Mouse (Mus musculus) activated CD4-positive, CD25-positive, alpha-beta regulatory T cell, adult 4 months (primary cell): ENCODE results near the gene Cisd1. TPM values are rescaled to one million over a fixed set of nuclear protein-coding genes. Genes with fewer than 3 reads are reported as not detected.
A peak's percentile ranks its signal among the peaks of the same experiment; 100 is the strongest.
"Not testable (repeated sequence)": the region's sequence is repeated elsewhere in the genome, so short reads cannot be mapped to it uniquely, and the experiment has no call there.

Source experiments
- ATAC-seq: one replicate; pipeline ENCODE4 v1.8.0; 2017
- polyA plus RNA-seq, 2 experiments: library from polyadenylated mRNA; unstranded; fragments of 100-300 nt; shearing (Covaris generic); gene quantifications; one replicate each; pipeline ENCODE4 v1.2.1; 2017

The Cisd1 gene
- polyA plus RNA-seq = 10 to 100 TPM; 34.7 to 43.2 TPM

DNA sequence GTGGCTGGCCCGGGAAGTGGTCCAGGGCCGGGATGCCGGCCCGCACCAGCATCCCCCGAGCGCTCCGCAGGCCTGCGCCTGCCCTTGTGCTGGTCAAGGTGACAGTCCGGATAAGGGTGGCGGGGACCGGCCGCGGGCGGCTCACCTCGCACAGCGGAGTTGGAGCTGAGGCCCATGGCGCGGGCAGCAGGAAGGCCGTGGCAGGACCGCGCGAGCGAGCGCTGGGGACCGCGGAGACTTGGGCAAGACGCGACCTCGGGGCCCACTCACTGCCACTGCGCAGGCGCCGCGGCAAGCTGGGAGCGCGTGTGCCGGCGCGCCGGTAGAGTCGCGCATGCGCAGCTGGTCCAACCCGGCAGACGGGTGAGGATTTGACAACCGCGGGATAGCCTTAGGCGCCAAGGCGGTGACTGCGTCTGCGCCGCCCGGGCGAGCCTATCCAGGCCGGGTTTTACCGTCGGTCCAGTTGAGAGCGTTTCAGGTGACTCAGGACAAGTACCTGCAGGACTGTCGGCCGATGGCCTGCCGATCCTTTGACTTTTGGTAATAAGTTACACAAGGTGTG is at the start of gene Cisd1:
Cisd1 (minus strand) TSS at position 376 of the 565 bp plus-strand sequence.
- ATAC-seq = peak; percentile 55

DNA sequence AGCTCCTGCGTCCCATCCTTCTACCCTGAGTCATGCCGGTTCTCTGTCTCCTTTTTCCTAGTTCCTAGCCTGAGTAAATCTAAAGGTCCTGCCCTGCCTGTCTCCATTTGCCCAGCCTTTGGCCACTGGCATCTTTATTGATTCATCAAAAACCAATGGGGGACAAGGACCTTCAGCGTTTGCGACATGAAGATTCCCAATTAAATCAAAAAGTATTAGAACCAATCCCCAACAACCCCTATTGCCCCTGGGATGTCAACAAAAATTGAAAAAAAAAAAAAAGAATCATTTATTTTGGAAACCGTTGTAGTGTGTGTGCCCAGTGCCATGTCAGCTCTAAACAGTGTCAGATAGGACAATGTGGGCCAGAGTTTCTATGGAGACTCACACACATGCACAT is 44.6 kb upstream of the Cisd1 start:
- ATAC-seq = no peak

DNA sequence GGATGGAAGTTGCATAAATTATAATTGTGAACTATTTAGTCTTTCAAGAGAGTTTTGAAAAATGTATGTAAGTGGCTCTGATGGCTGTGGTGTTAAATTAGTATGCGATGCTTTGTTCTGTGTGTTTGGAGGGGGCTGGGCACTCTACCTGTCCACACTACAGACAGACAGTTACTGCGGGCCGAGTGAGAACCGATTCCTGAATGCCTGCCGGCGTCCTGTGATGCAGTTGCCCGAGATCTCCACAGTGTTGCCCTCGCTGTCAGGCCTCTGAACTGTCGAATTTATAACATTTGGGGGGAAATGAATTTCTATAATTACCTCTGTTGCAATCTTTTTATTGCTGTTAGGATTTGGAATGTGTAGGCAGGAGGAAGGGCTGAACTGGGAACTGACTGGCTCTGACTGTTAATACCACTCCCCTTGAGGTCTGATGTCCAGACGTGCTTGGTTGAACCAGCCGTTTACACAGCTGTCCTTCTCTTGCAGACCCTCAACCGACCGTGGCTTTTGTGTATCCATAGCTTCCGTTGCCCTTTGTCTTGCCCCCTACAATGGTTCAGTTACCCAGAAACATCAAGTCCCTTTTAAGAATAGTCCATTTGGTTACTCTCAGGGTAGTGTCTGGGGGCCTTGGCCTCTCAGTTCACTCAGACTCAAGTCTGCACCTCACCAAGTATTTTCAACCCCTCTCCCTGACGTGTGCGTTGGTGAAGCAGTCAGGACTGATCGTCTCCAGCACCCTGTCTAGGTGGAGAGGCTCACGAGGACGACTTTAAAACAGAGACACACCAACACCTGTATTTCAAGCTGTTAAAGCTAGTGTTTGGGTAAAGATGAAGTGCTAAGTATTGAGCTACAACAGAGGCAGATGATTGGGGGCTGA is 39.6 kb upstream of the Cisd1 start:
- no peak for ATAC-seq

DNA sequence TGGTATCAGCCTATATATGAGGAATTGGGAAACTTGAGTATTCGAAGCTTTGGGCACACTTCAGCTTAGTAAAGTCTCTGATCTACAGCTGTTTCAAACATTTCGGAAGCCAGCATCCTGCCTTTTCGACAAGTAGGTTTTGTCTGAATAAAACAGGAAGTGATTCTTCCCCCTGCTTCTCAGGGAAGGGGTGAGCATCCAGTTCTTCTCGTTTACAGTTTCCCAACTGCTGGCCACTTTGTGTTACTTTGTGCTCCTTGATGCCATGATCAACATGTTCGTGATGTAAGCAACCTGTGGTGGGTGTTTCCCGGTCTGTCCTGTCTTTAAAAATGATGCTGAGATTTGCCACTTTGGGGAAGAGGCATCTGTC is 38.8 kb upstream of the Cisd1 start:
- ATAC-seq = not testable (repeated sequence)

DNA sequence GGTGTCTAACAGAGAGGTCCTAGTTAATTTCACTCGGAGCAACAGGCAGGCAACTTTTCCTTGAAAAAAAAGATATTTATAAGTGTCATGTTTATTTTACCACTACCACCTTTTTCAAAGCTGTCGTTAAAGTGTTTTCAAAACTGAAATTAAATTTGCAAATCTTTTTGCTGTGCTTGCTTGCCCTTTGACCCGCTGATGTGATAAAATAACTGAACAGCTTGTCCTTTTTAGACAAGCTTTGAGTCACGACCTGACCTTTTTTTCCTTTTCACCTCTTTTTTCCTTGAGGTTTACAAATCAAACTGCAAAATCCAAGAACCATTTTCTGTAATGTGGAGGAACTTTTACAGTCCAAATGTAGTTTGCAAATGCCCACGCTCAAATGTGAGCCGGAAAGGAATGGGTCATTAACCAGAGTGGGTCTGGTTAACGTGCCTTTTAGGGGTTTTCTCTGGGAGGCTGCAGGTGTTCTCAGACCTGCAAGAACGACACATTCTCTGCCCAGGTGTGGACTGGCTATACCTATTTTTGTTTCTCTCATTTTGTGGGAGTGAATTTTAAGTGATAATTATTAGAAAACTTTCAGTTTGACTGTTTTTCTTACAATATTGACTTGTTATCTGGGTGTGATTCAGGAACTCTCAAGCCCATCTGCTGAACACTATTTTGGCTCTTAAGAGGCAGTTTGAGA is 38.3 kb upstream of the Cisd1 start:
- ATAC-seq = no peak

DNA sequence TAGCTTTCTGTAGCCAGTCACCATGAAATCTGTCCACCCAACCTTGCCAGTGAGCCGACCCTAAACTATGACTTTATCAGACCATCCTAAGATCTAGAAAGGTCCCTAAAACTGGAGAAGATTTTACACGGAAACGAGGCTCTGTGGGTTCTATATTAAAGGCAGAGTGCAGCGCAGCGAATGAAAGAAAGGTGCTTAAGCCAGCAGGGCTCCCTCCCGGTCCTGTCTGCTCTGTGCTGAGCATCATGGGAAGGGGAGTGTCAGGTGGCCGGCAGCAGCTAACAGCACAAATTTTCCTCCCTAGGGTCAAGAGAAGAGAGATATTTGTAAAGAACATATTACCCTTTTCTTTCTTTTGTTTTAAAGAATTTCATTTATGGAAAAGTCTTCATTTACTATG is 37.4 kb upstream of the Cisd1 start:
- ATAC-seq = no peak

DNA sequence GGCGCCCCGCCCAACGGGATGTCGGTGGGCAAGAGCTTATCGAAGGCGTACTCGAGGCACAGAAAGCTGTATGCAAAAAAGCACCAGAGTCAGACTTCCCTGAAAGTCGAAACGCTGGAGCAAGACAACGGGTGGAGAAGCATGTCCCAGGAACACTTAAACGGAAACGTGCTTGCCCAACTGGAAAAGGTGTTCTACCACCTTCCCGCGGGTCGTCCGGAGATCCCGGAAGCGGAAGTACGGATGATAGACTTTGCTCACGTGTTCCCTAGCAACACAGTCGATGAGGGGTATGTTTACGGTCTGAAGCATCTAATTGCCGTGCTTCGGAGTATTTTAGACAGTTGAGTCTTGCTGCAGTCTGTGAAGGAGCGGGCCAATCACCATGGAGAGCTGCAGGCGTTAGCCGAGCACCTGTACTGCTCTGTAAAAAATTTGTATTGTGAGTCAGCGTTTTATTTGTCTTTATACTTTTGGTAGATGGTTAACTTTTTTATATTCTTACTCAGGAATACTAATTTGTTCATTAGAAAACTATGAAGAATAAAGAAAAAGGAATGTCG is 36.8 kb upstream of the Cisd1 start:
- no peak for ATAC-seq

DNA sequence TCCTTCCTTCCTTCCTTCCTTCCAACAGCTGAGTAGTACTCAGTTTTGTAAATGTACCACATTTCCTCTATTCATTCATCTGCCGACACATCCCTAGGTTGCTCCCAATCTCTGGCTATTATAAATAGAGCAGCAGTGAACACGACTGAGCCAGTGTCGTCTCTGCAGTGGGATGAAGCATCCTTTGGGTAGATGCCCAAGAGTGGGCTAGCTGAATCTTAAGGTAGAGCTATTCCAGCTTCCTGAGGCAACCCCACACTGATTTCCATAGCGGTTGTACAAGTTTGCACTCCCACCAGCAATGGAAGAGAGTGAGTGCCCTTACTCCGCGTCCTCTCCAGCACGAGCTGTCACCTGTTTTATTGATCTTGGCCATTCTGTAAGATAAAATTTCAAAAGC is 35.7 kb upstream of the Cisd1 start:
- ATAC-seq = no peak

DNA sequence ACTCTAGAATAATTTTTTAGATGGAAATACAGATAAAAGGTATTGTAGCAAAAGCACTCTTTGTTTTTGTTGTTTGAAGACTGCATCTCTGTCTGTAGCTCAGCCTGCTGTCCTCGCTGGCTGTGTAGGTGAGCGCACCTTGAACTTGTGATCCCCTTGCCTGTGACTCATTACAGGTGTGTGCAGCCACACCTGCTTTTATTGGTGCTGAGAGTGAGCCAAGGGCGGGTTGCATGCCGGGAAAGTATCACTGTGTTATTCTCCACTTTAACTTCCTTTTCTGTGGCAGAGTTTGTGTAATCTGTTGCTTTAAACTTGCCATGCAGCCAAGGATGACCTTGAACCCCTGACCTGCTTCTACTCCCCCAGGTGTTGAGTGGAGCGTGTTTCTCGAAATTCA is 31.3 kb upstream of the Cisd1 start:
- ATAC-seq = no peak

DNA sequence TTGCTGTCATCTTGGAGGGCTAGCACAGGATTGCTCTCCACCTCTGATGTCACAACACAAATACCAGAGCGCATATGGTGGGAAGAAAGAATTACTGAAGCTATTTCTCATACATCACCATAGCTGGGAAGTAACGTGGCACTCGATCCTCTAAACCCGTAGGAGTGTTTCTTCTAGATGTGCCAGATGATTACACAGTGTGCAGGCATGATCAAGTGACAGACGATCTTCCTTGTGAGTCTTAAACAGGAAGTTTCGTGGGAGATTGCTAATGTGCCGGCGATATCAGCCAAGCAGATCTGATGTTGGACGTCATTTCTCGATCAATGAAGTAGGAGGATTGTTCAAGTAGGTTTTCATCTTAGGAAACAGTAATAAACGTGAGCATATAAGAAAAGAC is 29.0 kb upstream of the Cisd1 start:
- no peak for ATAC-seq

DNA sequence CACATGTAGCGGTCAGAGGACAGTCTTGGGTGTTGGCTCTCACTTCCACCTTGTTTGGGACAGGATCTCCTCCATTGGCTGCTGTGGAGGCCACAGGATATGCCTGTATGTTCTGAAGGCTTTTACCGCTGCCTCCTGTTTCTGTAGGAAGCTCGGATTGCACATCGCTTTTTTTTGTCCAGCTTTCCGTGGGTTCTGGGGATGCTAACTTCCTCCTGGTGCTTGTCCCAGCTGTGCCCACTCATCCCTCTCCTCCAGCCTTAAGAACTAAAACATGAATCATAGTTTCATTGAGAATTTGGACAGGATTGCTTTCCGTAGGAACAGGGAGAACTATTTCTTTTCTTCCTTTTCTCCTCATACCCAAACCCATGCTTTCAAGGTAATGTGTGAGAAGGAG is 27.1 kb upstream of the Cisd1 start:
- ATAC-seq = no peak

DNA sequence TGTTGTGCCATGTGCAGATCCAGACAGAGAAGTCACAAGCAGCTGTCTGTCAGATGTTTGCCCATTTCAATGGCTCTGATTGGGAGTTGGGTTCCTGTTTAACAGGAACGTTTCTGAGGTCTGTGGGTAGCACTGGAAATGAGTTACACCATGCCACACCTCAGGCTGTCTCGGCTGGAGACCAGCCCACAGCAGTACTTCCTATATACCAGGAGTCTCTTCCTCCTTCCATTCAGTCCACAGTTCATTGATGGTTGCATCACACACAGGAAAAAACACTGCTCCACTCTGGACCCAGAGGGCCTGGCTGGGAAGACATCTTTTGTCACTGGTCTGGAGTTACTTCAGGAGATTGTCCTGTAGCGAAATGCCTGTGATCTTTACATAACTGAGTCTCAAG is 24.7 kb upstream of the Cisd1 start:
- no peak for ATAC-seq

DNA sequence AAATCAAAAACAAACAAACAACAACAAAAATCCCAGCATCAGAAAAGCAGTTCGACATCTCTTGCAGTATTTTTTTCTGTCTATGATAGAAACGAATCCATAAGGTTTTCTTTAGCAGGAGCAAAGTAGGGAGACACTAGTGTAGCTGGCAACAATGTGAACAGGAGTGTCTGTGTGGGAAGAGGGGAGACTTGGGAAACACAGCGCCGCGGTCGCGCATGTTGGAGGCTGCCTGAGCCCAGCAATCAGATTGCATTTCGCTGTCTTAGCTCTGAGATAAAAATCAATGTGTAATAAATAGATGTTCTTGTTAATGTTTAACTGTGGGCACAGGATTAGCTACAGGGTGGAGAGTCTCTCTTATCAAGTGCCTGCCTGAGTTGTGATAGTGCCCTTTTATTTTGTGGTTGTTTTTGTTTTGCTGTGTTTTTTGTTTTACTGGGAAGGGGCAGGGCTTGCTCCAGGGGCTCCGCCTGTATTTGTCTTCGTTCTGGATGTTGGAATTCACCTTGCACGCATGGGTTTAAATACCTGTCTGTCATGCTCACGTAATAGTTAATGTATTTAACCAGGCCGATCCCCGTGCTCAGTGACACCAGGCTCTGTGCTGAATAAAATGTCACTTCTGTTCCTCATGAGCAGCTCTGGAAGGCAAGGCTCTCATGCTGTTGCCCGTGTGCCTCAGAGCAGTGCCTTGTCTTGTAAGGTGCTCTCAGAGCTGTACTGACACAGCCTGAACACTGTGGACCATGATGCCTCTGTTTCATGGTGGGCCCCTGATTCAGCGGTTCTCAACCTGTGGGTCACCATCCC is 23.6 kb upstream of the Cisd1 start:
- ATAC-seq = no peak

DNA sequence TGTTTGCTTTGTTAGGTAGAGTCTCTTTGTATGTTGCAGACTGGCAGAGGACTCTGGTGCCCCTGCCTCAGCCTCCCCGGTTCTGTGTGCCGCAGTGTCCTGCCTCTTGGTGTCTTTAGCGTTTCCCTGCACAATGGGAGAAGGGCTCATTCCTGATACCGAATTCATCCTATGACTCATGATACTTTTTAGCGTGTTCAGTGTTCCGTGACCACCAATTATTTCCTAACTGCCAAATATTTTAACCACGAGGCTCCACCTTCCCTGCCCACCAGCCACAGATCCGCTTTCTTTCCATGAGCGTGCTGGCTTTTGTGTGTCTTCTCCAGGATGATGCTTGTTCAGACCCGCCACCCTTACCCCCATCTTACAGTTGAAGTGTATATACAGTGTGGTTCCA is 19.1 kb upstream of the Cisd1 start:
- no peak for ATAC-seq

DNA sequence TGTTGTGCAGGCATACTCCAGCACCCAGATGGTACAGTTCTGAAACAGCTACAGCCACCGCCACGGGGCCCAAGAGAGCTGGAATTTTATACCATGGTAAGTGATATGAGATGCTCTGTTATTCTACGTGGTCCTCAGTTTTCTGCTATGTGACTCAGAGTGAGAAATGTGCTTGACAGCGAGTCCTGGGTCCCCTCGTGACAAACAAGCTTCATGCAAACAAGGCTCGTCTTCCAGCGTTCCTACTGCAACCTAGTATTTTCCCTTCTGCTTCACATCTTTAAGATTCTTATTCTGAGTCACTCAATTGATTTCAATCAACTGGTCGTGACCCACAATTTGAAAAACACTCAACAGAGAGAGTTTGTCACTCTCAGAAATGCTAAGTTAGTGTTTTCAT is 18.7 kb upstream of the Cisd1 start:
- no peak for ATAC-seq

DNA sequence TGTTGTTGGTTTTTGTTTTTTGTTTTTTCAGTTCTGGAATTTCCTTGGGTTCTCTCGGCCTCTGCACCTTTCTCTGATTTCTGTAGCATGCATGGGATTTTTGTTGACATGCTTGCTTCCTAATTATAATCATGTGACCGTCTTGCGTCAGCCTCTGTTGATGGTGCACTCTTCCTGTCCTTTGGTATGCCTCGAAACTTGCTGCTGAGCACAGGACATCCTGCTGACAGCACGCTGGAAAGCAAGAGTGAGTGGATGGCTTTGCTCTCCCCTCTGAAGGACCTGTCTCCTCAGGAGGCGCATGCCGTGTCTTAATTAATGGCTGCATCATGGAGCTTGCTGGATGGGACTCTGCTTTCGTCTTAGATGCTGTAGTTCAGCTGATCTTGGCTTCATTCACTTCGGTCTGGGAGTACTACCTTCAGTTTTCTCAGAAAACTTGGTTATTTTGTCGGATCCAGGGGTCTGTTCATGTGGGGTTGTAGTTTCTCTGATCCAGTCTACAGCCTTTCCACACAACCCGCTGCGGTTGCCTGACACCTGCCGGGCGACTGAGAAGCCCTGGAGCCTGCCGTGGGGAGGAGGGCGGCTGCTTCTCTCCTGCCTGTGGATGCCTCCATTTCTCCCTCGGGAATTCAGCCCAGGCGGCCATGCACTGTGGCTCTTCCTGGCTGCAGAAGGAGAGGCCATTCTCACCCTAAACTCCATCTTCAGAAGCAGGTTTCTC is 17.2 kb upstream of the Cisd1 start:
- ATAC-seq = peak; percentile 98

DNA sequence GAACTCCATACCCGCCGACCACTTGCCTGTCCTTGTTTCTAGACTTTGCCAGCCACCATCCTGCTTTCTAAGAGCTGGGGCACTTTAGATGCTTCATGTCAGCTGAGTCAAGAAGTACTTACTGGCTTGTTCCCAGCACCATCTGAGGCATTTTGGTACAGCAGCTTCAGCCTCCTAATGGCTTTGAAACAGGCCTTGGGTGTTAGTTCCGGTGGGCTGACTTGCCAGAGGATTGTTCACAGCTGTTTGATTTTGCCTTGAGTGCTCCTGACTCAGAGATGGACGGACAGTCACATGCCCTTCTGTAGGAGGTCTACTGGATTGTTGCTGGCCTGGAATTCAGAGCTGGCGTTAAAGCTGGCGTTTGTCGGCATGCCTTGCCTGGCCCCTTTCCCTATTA is 16.3 kb upstream of the Cisd1 start:
- ATAC-seq = no peak

DNA sequence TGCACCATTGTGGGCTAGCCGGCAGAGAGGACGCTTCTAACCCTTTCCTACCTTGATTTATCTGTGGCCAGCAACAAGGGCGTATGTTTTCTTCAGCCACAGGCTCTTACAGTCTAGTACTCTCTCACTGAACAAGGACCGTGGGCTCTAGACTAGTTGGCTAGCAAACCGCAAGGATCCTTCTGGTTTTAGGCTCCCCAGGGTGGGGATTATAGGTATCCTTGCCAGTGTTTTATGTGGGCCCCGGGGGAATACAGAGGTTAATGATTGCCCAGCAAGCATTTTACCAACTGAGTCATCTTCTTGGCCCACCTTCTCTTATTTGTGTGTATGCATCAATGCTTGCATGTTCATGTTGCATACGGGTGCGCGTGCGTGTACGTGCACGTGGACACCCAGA is 10.2 kb upstream of the Cisd1 start:
- ATAC-seq = no peak

DNA sequence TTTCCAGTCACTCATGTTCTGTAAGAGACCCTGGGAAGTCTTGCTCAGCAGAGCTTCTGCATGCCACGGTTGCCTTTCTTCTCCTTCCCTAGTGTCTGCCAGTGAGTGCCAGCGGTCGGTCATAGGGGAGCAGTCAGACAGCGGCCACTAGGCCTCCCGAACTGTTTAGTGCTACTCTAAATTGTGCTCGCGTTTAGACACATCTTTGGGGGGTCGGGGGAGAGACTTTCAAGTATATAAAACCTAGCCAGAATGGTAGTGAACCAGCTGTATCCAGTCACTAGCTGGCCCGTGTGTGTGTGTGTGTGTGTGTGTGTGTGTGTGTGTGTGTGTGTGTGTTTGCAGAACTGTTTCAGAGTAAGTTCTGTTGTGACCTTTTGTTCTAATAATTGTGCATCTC is 9.1 kb upstream of the Cisd1 start:
- no peak for ATAC-seq

DNA sequence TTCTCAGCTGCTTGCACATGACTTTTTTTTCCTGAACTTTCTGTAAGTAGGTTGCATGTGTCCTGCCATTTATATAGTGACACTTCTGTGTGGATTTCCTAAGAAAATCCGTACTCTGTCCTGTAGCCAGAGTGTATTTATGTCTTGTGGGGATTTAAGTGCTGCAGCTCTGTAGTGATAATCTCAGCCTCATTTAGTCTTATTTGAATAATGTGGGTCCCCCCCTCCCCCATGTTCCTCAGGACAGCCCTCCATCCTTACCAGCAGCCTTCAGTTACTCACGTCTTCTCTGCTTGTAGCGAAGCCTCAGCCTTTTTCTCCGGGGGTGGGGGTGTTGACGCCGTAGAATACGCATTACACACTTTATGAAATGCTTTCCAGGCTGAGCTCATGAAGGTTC is 6.5 kb upstream of the Cisd1 start:
- no peak for ATAC-seq

DNA sequence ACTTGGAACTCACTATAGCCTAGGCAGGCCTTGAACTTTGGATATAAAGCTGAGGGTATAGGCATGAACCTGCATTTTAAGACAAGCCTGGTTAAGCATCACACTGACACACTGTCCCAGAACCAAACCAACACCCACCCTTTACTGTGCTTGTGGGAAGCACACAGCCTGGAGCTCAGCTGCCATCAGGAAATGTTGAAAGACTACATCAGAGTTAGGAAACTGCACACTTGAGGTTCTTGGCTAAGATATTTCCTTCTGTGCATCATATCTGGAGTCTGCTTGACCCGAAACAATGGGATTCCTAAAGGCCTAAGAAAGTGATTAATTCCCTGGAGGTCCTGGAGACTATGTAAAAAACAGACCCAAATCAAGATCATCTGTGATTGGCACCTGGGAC is 4.5 kb upstream of the Cisd1 start:
- no peak for ATAC-seq
